Mouse (Mus musculus) naive thymus-derived CD4-positive, alpha-beta T cell, adult 5 months (primary cell): ENCODE measurements around the gene Ttc37. TPM values are rescaled to one million over a fixed set of nuclear protein-coding genes. Genes with fewer than 3 reads are reported as not detected.

Source experiments
- polyA plus RNA-seq: library from polyadenylated mRNA; unstranded; fragments of 100-300 nt; shearing (Covaris generic); gene quantifications from one replicate; pipeline ENCODE4 v1.2.1, GENCODE M21; 2017

Gene Ttc37
- polyA plus RNA-seq = 25.6 TPM

GRCm38 (mm10) chr13:76098493-76099303 is at the start of gene Ttc37, which contains the start of gene Arsk:
TSS of gene Ttc37 (plus strand) at chr13:76098734.
TSS of gene Arsk (minus strand) at chr13:76098660.

GRCm38 (mm10) chr13:76056896-76057266 is 41.7 kb upstream of the Ttc37 start, which contains the start of gene Gpr150:
TSS of gene Gpr150 (minus strand) at chr13:76056996.

Other genes with a start within 250 kb of the Ttc37 start
- 0.09 TPM for gene Rhobtb3, start 154.8 kb upstream of the Ttc37 start, polyA plus RNA-seq
- gene Spata9, start 131.6 kb upstream of the Ttc37 start, polyA plus RNA-seq = not detected
- 9.8 TPM for gene Rfesd, start 80.0 kb upstream of the Ttc37 start, polyA plus RNA-seq
- gene Gpr150, start 41.7 kb upstream of the Ttc37 start, polyA plus RNA-seq = not detected
- 2.9 TPM for gene Arsk, start 74 bp upstream of the Ttc37 start, polyA plus RNA-seq
- gene Fam81b, start 206.3 kb downstream of the Ttc37 start, polyA plus RNA-seq = not detected